Mouse (Mus musculus) CD4-positive, CD25-positive, alpha-beta regulatory T cell, adult 4 months (primary cell): ENCODE measurements around the gene Tfec. TPM values are rescaled to one million over a fixed set of nuclear protein-coding genes. Genes with fewer than 3 reads are reported as not detected.

ENCODE experiments used
- ATAC-seq: one replicate; pipeline ENCODE4 v1.8.0; 2017
- polyA plus RNA-seq, 2 experiments: library from polyadenylated mRNA; unstranded; fragments of 100-300 nt; shearing (Covaris generic); gene quantifications; one replicate each; pipeline ENCODE4 v1.2.1; 2017

Gene Tfec
- polyA plus RNA-seq = under 1 TPM in 1 of 2 experiments, not detected in 1; 0.35 TPM

DNA sequence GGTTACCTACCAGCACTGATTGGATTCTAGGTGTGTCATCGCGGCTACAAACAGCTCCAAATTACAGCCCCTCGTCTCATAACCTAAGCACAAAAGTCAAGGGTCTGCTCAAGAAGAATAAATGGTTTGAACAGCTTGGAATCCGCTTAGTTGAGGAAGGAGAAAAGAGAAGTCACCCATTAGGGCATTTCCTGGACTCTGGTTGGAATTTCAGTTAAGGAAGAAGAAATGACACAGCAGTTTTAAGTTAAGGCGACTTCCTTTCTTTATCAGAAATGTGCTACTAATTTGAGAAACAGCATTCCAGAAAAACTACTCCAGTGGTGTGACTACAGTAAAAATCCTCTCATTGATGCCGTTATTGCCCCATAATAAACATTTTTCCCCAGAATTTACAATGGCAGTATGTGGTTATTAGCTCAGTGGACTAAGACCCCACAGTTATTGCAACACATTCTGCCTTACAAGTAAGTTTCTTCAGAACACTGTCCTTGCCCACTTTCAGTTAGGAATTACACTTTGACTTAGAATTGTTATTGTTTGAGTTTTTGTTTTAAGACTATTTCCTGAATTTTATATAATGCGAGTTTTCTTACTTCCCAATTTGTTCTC, at the start of gene Tfec:
Tfec (minus strand) TSS at position 191 of the 612 bp plus-strand sequence.
- ATAC-seq = no peak

DNA sequence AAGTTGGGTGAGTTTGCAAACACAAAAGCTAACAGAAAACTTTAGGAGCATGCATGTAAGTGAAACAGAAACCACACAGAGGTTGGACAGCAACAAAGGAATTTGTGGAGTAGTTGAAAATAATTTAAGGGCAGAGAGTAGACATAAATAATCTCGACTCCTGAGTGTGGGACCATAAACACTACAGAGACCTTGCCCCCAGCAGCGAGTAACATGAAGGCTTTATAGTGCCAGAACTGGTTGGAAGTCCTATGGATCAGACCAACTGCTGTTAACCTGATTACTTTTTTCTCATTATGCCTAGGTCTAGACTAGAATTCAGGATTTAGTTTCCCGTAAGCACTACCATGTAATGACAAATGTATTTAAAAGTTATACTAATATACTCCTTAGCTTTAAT, 49.6 kb upstream of the Tfec start:
- ATAC-seq = no peak

DNA sequence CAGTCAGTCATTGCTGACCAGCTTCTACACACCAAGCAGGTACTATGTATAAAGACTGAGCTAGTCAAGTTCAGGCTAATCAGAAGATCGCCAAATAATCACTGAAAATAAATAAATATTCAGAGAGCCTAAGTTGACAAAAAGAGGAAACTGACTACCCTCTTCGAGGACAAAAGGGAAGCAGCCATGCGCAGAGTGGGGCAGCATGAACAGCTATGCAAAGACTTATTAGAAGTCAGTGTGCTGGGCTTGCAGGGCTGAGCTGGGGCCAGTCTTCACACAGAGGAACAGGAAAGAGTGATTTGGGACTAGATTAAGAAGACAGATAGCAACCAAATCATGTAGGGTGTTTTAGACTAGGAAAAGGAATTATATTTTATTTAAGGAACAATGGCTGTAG, 45.3 kb upstream of the Tfec start:
- ATAC-seq = no peak

DNA sequence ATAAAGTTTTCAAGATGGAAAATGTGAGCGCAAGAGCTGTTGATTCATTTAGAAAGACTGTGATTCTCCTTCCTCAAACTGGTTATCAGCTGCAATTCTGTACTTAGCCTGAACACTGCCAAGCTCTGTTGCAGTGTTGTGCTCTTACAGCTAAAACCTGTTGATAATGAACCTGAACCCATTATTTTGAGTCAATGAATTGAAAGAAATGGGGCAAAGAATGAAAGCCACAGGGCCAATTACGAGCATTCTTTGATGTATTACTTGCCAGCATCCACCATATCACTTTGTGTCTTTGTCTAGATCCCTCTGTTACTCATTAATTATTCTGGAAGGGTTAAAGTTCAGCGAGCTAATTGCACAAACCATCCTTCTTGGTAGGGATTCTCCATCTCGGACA, 44.2 kb upstream of the Tfec start:
- ATAC-seq = no peak

DNA sequence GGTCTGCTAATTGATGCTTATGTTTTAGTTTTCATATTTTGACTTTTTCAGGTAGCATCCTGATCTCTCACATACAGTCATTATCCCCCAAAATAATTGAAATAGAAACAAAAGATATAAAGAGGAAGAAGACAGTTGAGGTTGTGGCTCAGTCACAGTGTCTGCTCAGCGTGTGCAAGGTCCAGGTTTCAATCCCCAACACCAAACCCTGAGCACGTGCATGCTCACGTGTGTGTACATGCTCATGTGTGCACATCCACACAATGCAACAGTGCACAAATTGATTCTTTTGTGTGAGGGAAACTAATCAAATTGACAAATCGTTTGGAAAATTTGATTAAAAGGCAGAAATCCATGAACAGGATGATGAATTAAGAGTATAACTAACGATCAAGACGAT, 32.8 kb upstream of the Tfec start:
- no peak for ATAC-seq

DNA sequence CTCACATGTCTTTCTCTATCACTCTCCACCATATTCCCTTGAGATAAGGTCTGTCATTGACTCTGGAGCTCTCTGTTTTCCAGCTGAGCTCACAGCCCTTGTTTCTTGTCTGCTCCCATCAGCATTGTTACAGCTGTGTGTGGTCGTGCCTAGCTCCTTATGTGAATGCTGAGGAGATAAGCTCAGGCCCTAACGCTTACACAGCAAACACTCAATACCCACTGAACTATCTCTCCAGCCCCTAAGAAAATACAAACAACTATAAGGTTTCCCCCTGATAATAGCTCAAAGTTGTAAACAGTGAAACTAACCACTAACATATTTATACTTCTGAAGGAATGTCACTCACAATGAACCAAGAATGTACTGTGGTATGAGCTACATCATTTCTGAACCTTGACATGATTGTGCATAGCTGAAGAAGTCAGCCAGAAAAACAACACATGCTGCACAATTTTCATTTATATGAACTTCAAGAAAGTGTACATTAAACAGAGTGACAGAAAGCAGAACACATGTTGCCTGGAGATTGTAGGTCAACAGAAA, 21.9 kb upstream of the Tfec start:
- ATAC-seq = no peak

DNA sequence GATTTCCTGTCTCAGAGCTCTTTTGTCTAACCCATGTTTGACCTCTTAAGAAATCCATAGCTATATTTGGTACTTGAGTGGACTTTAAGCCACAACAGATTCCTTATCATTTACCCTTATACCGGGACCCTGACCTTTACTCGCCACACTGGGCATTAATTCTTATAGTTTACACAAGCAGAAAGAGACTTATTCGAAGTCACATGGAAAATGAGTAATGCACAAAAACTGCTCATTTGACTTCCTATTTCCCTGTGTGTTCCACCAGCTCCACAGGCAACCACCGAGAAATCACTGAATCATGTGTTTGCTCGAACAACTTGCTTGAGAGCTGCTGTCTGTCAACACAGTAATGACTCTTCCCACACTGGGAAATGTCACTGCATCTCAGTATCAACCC, 6.4 kb downstream of the Tfec start:
- no peak for ATAC-seq

DNA sequence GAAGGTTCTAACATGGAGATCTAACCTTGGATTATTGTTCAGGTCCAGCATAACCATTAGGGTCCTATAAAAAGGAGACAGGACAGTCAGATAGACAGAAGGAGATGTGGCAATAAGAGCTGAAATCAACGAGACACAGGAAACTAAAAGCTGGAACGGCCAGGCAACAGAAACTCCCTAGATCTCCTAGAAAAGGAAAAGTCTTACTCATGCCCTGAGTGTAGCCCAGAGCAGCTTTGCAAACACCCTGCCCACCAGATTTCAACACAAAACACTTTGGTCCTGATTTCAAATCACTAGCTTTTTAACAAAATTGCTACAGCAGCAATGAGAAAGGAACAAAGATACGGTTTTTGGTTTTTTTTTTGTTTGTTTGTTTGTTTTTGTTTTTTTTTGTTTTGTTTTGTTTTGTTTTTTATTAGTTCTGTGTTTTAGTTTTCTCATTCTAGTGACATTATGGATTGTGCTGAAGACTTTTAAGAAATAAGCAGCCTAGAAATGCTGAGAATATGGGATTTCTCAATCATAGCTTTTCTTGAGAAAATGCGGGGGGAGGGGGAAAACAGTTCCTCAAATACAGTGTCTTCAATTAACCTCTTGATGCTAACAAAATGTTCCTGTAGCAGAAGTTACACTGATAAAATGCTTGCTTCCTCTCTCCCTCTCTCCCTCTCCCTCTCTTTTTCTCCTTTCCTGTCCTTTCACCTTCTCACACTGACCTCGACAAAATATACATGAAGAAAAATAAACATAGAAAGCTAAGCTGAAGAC, 14.5 kb downstream of the Tfec start:
- ATAC-seq = no peak

DNA sequence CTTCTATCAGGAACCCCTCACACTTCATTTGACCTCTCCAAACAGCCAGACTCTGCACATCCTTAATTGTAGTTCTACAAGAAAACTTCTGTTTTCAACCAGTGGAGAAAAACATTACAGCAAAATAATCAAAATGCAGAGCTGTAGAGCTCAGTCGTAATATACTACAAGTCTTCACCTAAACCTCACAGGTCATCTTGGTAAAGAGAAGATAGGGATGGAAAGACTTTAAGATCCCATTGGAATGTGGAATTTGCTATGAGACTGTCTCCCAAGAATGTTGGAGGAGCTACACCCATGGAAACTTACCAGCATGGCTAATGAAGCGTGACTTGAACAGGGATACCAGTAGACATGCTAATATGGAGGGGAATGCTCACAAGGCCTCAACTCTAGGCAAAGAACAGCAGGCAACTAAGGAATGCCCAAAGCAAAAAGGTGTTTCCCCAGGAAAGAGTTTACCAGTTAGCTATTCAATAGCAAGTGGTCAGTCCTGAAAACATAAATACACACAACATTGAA, 24.2 kb downstream of the Tfec start:
- ATAC-seq = no peak

DNA sequence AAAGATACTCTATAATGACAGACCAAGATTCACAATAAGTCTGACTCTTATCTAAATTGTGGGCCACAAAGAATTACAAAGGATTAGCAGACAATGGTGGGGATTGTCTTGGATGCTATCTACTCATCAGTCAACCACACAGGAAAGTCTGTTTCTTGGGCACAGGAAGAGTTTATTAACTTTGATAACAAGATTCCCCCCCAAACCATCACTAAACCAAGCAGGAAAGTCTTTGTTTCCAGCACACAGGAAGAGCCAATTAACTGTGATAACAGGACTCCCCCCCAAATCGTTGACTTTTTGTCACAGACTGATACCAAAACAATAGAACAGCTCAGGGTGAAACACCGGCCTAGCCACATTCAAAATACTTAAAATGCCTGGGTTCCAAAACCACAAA, 28.2 kb downstream of the Tfec start:
- no peak for ATAC-seq

DNA sequence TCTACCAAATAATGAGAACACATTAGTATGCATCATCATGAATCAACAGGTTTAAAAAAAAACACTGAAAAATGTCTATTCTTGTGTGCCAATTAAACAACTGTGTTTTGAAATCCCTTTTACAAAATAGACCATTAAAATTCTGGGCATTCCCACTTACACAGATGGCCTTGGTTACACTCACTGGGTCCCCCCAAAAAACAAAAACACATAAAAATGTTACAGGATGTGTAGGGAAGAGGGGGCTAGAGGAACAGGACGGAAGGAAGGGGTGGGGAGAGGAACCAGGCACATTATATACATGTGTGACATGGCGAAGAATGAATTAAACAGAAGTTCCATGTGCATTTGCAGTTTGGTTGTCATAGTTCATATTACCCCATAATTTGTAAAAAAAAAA, 29.9 kb downstream of the Tfec start:
- ATAC-seq = no peak

DNA sequence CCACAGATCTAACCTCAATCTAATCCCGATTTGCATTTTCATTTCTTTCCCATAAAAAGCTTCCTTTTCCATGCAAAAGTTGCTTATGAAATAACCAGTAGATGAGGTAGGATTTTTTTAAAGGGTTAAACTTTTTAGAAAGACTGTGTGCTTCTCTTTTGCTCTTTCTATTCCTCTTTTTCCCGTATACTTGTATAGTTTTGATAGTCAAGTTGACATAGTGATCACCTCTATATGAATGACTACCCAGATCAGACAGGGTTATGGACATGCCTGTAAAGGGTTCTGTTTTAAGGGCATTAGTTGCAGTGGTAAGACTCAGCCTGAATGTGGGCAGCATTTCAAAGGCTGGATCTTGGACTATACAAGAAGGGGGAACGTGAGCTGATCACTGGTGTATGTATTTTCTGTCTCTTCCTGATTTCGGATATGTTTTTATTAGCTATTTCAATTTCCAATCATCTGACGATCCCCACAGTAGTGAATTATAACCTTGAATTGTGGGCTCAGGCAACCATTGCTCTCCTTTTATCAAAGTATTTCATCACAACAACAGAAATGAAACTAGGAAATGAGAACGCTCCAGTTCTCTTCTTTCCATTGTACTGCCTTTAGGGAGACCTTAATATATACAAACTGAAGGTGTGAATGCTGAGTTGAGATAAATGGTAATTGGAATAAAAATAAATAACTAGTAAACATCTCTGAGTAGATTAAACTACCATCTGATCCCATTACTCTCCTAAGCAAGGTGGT, 35.3 kb downstream of the Tfec start:
- no peak for ATAC-seq

DNA sequence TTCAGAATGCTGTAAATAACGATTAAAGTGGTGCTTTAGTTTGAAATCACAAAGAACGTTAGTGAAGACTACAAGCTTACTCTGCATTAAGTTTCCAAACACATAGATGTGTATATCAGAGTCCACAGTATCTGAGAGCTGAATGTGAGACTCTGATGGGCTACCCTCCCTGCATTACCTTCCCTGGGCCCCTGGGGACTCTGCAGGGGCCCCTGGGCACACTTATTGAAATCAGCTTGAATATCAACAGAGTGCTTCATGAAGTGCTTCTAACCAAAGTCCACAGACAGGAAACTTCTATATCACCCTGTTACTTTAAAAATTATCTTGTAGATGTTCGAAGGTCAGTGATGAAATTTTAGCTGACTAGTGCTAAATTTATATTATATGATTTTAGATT, 36.2 kb downstream of the Tfec start:
- ATAC-seq = no peak

DNA sequence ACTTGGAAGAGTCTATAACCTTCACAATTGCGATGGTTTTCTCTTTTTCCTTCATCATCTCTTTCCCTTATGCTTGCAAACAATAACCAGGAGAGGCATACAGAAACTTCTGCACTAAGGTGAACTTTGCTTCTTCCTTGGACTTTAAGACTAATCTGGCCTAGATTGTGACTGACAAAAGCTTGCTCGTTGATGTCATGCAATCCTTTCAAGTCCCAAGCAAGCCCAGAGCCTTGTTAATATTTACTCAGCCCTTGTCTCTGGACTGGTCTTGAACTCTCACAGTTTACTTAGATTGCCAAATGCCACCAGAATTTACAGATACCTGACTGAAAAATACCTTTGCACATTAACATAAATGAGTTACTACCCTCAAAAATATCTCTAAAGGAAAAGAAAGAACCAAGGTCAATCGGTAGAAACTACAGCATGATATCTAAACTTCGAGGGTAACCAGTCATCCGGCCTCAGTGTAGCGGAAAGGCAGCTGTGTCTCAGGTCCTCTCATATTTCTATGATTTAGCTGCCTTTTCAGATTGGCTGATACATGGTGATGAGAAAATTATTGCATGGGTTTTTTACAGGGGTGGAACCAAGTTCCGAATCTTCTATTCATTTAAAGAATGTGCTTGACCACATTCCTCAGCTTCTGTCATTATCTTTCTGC, 42.2 kb downstream of the Tfec start:
- no peak for ATAC-seq

DNA sequence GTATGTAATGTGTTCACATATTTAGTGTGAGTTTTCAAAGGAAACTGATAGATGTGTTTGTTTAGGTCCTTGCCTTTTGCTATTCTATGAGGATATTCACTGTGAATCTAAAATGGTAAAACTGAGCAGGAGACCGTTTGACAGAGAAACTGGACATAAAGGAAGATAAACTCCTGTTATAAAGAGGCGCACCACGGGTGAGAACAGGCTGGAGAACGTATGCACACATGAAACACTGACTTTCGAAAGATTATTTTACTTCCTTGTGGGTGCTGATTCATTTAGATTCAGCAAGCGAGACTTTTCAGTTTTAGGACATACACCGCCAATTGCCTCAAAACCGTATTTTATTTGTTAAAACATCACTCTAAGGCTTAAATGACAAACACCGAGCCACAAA, 43.3 kb downstream of the Tfec start:
- ATAC-seq = no peak

DNA sequence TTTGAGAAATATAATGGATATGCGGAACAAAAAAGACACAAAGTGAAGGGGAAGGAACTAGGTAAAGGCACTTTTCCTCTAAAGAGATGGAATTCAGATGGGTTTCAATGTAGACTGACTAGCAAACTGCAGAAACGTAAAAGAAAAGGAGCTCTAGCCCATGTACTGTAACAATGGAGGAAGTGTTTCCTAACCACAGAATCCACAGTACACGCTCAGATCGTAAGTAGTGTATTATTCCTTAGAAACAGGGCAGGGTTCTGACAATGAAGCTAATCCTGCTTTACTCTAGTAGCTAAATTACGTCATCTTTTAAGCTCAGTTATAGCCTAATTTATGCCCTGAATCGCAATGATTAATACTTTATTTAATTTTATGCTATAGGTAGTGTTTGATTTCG, 51.7 kb downstream of the Tfec start:
- ATAC-seq = no peak

DNA sequence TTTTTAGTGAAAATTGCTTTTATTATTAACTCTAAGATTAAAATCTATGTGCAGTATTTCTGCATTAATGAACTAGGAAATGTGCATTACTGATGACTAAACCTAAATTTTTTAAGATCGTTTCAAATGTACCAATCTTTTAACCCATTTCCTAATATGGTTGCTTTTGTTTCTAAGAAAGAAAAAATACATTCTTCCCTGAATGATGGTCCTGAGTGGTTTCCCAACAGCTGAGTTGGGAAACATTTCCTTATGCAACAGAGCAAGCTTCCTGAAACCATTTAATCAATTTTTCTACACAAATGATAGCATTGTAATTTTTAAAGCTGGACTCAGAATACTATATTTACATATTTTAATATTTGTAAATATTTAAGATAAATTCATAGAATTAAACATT, 62.6 kb downstream of the Tfec start:
- no peak for ATAC-seq

DNA sequence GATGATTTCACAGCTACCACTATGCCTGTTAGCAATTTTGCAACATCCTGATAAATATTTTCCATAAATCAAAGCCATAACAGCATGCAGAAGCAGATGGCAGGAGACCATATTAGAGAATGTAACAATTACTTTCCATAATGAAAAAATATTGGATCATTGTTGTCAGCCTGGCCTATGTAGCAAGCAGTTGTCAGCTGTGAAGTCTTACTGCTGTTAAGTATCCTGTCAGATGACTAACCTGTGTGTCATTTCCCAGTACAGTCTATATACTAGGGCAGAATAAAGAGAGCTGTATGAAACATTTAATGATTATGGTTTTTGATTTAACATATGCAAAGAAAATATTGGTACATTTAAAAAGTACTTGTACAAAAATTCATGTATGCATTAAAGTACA, 69.9 kb downstream of the Tfec start:
- ATAC-seq = no peak

DNA sequence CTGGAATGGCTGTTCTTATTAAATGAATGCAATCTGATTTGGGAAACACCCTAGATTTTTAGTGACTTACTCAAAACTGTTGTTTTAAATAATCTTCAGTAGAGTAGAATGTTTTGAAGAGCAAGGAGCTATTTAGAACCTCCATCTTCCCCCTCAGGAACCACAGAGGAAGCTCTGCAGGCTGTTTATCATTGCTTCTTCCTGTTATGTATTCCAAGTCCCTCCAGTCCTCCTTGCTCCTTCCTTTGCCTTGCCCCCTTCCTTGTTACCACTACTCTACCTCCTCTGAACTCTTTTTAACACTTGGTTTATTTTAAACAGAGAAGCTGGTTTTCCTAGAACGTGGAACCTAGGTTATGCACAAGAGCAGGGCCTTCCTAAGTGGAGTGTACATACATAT, 76.3 kb downstream of the Tfec start:
- ATAC-seq = no peak

DNA sequence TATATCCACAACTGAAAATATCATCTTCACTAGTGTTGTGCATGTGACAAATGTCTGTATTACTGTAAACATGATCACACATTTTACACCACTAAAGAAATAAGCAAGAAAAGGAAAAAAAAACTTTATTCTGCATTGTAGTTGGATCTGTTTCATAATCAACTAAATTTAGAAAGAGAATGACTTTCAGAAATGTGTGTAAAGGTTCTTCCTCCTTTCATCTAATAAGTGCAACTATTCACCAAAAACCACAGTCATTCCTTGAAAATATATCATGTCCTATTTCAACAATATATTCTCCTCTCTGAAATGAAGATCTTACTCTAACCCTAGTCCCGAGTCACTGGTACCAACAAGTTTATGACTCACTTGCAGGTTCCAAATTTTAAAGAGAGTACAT, 91.9 kb downstream of the Tfec start:
- no peak for ATAC-seq

DNA sequence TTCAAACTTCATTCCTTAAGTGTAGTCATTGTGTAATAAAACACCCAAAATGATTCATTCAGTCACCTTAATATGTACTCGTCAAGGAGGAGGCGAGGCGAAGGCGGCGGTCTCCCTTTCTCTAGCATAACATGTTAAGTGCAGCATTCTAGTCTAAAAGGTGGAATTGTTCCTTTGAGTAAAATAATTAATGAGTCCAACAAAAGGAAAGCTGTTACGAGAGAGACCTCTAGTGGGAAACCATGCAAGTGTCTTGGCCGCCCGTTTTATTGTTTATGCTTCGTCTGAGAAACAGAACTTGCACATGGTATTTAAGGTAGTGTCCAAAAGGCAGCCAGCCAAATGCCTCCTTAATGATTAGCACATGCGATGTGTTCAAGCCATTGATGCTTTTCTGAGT, 100.6 kb downstream of the Tfec start:
- no peak for ATAC-seq

DNA sequence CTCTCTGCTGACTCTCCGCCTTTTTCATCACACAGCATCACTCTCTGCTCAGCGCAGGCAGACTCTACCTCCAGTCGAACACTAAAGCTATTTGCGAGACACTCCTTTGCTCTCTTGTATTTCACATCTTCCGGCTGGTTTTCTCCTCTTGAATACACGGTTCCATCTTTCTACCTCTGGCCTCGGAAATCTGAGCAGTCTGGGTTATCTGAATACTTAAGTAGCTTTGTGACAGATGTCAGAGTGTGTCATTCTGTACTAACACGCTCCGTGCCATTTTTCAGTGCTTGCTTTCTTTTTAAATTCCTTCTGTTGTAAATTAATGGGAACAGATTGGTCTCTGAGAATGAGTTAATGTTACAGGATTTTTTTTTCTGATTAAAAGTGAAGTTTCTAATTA, 101.3 kb downstream of the Tfec start:
- ATAC-seq = no peak

DNA sequence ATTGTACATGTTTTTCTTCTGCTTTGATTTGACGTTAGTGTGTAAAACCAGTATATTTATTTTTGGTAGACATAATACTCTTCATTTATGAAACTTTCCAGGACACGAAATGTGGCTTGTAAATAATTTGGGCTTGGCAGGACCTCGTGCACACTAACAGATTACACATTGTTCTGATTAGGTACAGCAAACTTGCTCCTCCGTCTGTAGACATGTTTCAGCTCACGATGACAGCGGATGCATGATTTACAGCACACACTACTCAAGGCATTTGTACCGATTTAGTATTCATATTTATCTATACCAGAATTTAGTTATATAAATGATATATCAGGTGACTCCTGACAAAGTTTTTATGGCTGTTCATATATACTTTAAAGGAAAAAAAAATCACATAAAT, 104.2 kb downstream of the Tfec start:
- ATAC-seq = no peak
